Mouse (Mus musculus): ENCODE measurements around the gene Dnm3. TPM values are rescaled to one million over a fixed set of nuclear protein-coding genes. Genes with fewer than 3 reads are reported as not detected.

Gene Dnm3
- polyA plus RNA-seq, 1 experiment from 2014 or later, result 1.6 TPM

MicroRNAs within 50 kb of the gene (microRNA counts, 519-probe panel; counts per million panel counts)
- microRNA mmu-miR-199a-3p (7,945 counts per million, percentile 97 among the panel's probes with 10 or more counts), microRNA mmu-miR-199a-5p (8,023 counts per million, percentile 97 among the panel's probes with 10 or more counts), microRNA mmu-miR-214 (4,958 counts per million, percentile 81 among the panel's probes with 10 or more counts)

Small RNA genes within 50 kb of the gene (microRNA-seq; reads per million reads assigned to microRNA genes)
- gene Mir199a-2 (50.9 reads per million, percentile 44 among the genes with 10 or more reads in this experiment), gene Mir214 (4,279 reads per million, percentile 91 among the genes with 10 or more reads in this experiment)

Other genes with a start within 250 kb of the Dnm3 start
- gene Mettl13, start 70.5 kb upstream of the Dnm3 start, polyA plus RNA-seq (2014; fragmentation: Nextera tagmentation; extraction: Ambion mirVana), result 6.9 and 8.2 TPM in 2 replicates
- 32.2 and 35.8 TPM in 2 replicates for gene Vamp4, start 92.5 kb upstream of the Dnm3 start, polyA plus RNA-seq (2014; fragmentation: Nextera tagmentation; extraction: Ambion mirVana)
- gene Myoc, start 161.1 kb upstream of the Dnm3 start, polyA plus RNA-seq (2014; fragmentation: Nextera tagmentation; extraction: Ambion mirVana), result not detected in 2 replicates
- not detected in 2 replicates for gene Myocos, start 180.2 kb upstream of the Dnm3 start, polyA plus RNA-seq (2014; fragmentation: Nextera tagmentation; extraction: Ambion mirVana)